Mouse (Mus musculus) bone marrow macrophage, adult 2 months (primary cell): ENCODE results near the gene Pnpla3. TPM values are rescaled to one million over a fixed set of nuclear protein-coding genes. Genes with fewer than 3 reads are reported as not detected.

Experiments
- H3K27ac ChIP-seq: 2 replicates; pipeline ENCODE4 v1.5.1; 2012; ENCODE audit warnings: low read depth, low read length; ENCODE audit not compliant: insufficient read depth
- H3K4me1 ChIP-seq: 2 replicates; pipeline ENCODE4 v1.6.1; 2012; ENCODE audit warnings: low read length; ENCODE audit not compliant: control insufficient read depth, insufficient read depth
- H3K4me3 ChIP-seq: 2 replicates; pipeline ENCODE4 v1.5.1; 2012; ENCODE audit warnings: mild to moderate bottlenecking, low read length, moderate library complexity; ENCODE audit not compliant: insufficient read depth
- CTCF ChIP-seq: IDR thresholded peaks from 2 replicates; pipeline ENCODE4 v1.5.1; 2012; ENCODE audit warnings: low read depth, mild to moderate bottlenecking, low read length, moderate library complexity
- POLR2A ChIP-seq: IDR thresholded peaks from 2 replicates; pipeline ENCODE4 v1.6.1; 2012; ENCODE audit warnings: mild to moderate bottlenecking, low read depth, low read length, borderline replicate concordance
- polyA plus RNA-seq: library from polyadenylated mRNA; stranded (reverse); fragments of >200 nt; gene quantifications from 2 replicates; pipeline ENCODE4 v1.2.4, GENCODE M21; 2012; ENCODE audit not compliant: missing spikeins, insufficient read depth, insufficient read length

Pnpla3 gene
- polyA plus RNA-seq, 1 experiment = not detected

GRCm38 (mm10) chr15:84213162-84213739 lies 45.6 kb downstream of the Pnpla3 start:
- Histone ChIP-seq H3K27ac (no peak overlapping the region), H3K4me3 (no peak overlapping the region), H3K4me1 (peaks cover 2% of the 10 kb centered on the region; the same call in 1 of the 2 replicates)
- TF ChIP-seq POLR2A (no peak), CTCF (no peak)

- TF ChIP-seq CTCF = no peak
- no peak for TF ChIP-seq POLR2A
- Histone ChIP-seq H3K27ac (no peak overlapping the region), H3K4me1 (peaks cover 4% of the 10 kb centered on the region; the same call in 1 of the 2 replicates), H3K4me3 (no peak overlapping the region)
Measured at GRCm38 (mm10) chr15:84214476-84214875, 46.8 kb downstream of the Pnpla3 start.

GRCm38 (mm10) chr15:84215273-84215672 lies 47.6 kb downstream of the Pnpla3 start:
- no peak overlapping the region for H3K4me3 ChIP-seq
- no peak for TF ChIP-seq POLR2A
- TF ChIP-seq CTCF = no peak
- no peak overlapping the region for H3K27ac ChIP-seq
- H3K4me1 ChIP-seq = peaks cover 4% of the 10 kb centered on the region; the same call in 1 of the 2 replicates

- no peak for TF ChIP-seq CTCF
- TF ChIP-seq POLR2A = no peak
- Histone ChIP-seq H3K27ac (no peak overlapping the region), H3K4me1 (peaks cover 4% of the 10 kb centered on the region; the same call in 1 of the 2 replicates), H3K4me3 (no peak overlapping the region)
Measured at GRCm38 (mm10) chr15:84216026-84216425, 48.4 kb downstream of the Pnpla3 start.

GRCm38 (mm10) chr15:84216461-84217084 lies 48.9 kb downstream of the Pnpla3 start:
- Histone ChIP-seq H3K4me3 (no peak overlapping the region), H3K4me1 (peaks cover 8% of the 10 kb centered on the region), H3K27ac (no peak overlapping the region)
- no peak for TF ChIP-seq CTCF
- TF ChIP-seq POLR2A = no peak

- no peak; the same call in 1 of the 2 replicates for TF ChIP-seq CTCF
- H3K4me3 ChIP-seq = no peak overlapping the region
- H3K27ac ChIP-seq = no peak overlapping the region
- peaks cover 11% of the 10 kb centered on the region for H3K4me1 ChIP-seq
Measured at GRCm38 (mm10) chr15:84217969-84218782, 50.5 kb downstream of the Pnpla3 start.

- Histone ChIP-seq H3K27ac (no peak overlapping the region), H3K4me3 (no peak overlapping the region), H3K4me1 (peaks cover 11% of the 10 kb centered on the region)
- TF ChIP-seq POLR2A = no peak
- no peak for TF ChIP-seq CTCF
Measured at GRCm38 (mm10) chr15:84218783-84219271, 51.2 kb downstream of the Pnpla3 start.

DNA sequence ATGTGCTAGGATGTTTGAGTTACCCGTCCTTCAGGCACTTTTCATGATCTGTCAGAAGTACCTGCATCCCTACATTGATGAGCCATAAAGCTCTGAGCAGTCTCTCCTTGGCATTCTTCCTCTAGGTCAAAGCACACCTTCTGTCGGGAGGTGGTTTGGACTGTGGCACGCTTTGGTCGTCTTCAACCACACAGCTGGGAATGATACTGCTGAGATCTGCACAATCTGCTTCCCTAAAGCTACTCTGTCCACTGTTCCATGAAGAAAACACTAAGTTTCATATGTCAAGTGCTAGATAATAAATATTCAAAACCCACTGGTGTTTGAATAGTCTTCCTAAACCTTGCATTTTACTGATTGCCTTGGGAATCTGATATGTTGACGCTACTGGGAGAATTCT lies 53.9 kb downstream of the Pnpla3 start:
- H3K4me1 ChIP-seq = peaks cover 11% of the 10 kb centered on the region
- H3K27ac ChIP-seq = no peak overlapping the region
- H3K4me3 ChIP-seq = no peak overlapping the region
- TF ChIP-seq CTCF (no peak), POLR2A (no peak)

DNA sequence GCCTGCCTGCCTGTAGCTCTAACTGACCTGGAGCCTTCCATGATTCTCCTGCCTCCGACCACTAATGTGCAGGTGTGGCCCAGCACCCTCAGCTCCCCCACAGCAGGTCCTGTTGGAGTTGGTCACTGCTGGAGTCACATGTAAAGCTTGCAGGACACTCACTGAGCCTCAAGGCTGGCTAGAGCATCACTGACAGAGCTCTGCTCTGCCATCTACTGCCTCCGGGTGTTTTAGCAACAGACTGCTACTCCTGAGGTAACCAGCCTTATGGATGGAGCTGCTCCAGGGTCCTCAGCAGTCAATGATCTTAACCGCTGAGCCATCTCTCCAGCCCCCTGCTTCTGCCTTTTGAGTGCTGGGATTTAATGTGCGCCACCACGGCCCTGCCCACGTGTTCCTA lies 55.8 kb downstream of the Pnpla3 start:
- Histone ChIP-seq H3K4me1 (peaks cover 7% of the 10 kb centered on the region), H3K27ac (no peak overlapping the region)
- TF ChIP-seq POLR2A (no peak), CTCF (no peak)

DNA sequence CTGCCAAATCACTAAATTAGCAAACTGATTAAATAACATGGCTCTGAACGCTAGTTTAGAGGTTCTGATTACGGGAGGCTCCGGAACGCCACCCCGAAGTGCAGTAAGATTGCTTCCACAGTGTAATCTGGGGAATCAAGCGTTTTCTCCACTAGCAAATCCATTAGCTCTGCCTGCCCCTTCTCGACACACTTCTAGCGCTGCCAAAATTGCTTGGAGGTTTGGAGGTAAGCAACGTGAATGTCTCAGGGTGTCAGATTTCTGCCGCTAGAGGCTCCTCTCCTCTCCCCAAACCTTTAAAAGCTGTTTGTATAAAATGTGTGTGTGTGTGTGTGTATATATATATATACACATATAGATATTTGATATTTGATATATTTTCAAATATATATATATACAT lies 57.1 kb downstream of the Pnpla3 start:
- Histone ChIP-seq H3K27ac (no peak overlapping the region), H3K4me1 (peaks cover 7% of the 10 kb centered on the region), H3K4me3 (no peak overlapping the region)
- TF ChIP-seq CTCF = no peak
- TF ChIP-seq POLR2A = no peak

More for the DNA sequence above, 55.8 kb downstream of the Pnpla3 start:
- H3K4me3 ChIP-seq = no peak overlapping the region
